ENCODE assay signal across 1 mouse cellular context in genomic region chr3:98913591-98913990, GRCm38 (mm10).
TF ChIP-seq lines count a peak whose summit lies in the region.

No protein-coding gene starts in this region.

TF ChIP-seq in CH12.LX, 34 proteins besides CTCF, POLR2A, EP300 and RAD21 (continued from another document):
- TF ChIP-seq GABPA (IDR thresholded peaks at IDR 0.05; ENCODE audit: insufficient replicate concordance, low read depth, low read length) = no peak
- TF ChIP-seq ZMIZ1 (IDR thresholded peaks at IDR 0.05; ENCODE audit: low read depth, low read length) = no peak
- no peak for TF ChIP-seq JUND (conservative IDR thresholded peaks at IDR 0.05; ENCODE audit: low read depth, low read length)
- TF ChIP-seq ELF1 (IDR thresholded peaks at IDR 0.05; ENCODE audit: low read depth, low read length) = no peak
- TF ChIP-seq CHD2 (IDR thresholded peaks at IDR 0.05; ENCODE audit: low read length) = no peak
- no peak for TF ChIP-seq NRF1 (IDR thresholded peaks at IDR 0.05; ENCODE audit: low read depth, low read length)
- no peak for TF ChIP-seq TCF12 (IDR thresholded peaks at IDR 0.05; ENCODE audit: low read depth, low read length)
- TF ChIP-seq ZC3H11A (IDR thresholded peaks at IDR 0.05; ENCODE audit: low read depth, low read length) = no peak
- TF ChIP-seq RCOR1 (conservative IDR thresholded peaks at IDR 0.05; ENCODE audit: low read depth, low read length) = no peak
